Mouse (Mus musculus) ES-E14 (cell line): Measurements from ENCODE around the gene Serpinb1b. TPM values are rescaled to one million over a fixed set of nuclear protein-coding genes. Genes with fewer than 3 reads are reported as not detected.

Source experiments
- DNase-seq: peaks from one replicate; pipeline ENCODE4 v3.0.0-alpha.2; 2013; ENCODE audit warnings: low read depth, low spot score
- H3K27ac ChIP-seq: 2 replicates; pipeline ENCODE4 v1.5.1; 2012; ENCODE audit warnings: low read depth, mild to moderate bottlenecking, low read length, moderate library complexity, mixed read lengths; ENCODE audit not compliant: poor library complexity, insufficient read depth, severe bottlenecking
- H3K36me3 ChIP-seq: 2 replicates; pipeline ENCODE4 v1.6.1; 2012; ENCODE audit warnings: mild to moderate bottlenecking, low read length, moderate library complexity, mixed read lengths; ENCODE audit not compliant: control insufficient read depth, poor library complexity, insufficient read depth, severe bottlenecking
- H3K4me1 ChIP-seq, 2 experiments: fragments of 150-350 bp in 1 of 2; sonication (generic) in 1 of 2; 2 replicates each; pipeline ENCODE4 v1.6.1; 2012; ENCODE audit warnings: low read length in 2 of 2, mild to moderate bottlenecking in 1 of 2, mixed read lengths in 1 of 2; ENCODE audit not compliant: control insufficient read depth in 2 of 2, insufficient read depth in 2 of 2, poor library complexity in 1 of 2
- H3K4me3 ChIP-seq, 2 experiments: fragments of 150-350 bp in 1 of 2; sonication (generic) in 1 of 2; 2 replicates each; pipeline ENCODE4 v1.5.1; 2012; ENCODE audit warnings: low read length in 2 of 2, low read depth in 1 of 2, mild to moderate bottlenecking in 1 of 2, mixed read lengths in 1 of 2; ENCODE audit not compliant: insufficient read depth in 1 of 2, poor library complexity in 1 of 2, severe bottlenecking in 1 of 2
- H3K9ac ChIP-seq: 2 replicates; pipeline ENCODE4 v1.6.1; 2012; ENCODE audit warnings: low read depth, mild to moderate bottlenecking, low read length, mixed read lengths; ENCODE audit not compliant: poor library complexity, insufficient read depth, severe bottlenecking
- H3K9me3 ChIP-seq: fragments of 150-350 bp; sonication (generic); 2 replicates; pipeline ENCODE4 v1.6.1; 2012; ENCODE audit warnings: low read depth, mild to moderate bottlenecking, low read length; ENCODE audit not compliant: control insufficient read depth, insufficient read depth
- CHD2 ChIP-seq: IDR thresholded peaks from 2 replicates; pipeline ENCODE4 v1.6.1; 2014; ENCODE audit warnings: mild to moderate bottlenecking, low read depth, low read length, inconsistent platforms
- HCFC1 ChIP-seq: IDR thresholded peaks from 2 replicates; pipeline ENCODE4 v1.6.1; 2012; ENCODE audit warnings: low read length, inconsistent platforms, borderline replicate concordance; ENCODE audit not compliant: insufficient read depth
- MAFK ChIP-seq: IDR thresholded peaks from 2 replicates; pipeline ENCODE4 v1.6.1; 2014; ENCODE audit warnings: mild to moderate bottlenecking, low read depth, low read length, inconsistent platforms; ENCODE audit not compliant: insufficient read depth
- ZC3H11A ChIP-seq: IDR thresholded peaks from 2 replicates; pipeline ENCODE4 v1.6.1; 2012; ENCODE audit warnings: low read depth, mild to moderate bottlenecking, inconsistent platforms, low read length, borderline replicate concordance
- ZNF384 ChIP-seq: IDR thresholded peaks from 2 replicates; pipeline ENCODE4 v1.6.1; 2012; ENCODE audit warnings: low read depth, low read length, inconsistent platforms
- in situ Hi-C, 2 experiments: fragments of 600-800 bp; cut with MboI; formaldehyde crosslinking; loops; one replicate each; pipeline ENCODE4 v1.15.1; 2025; ENCODE audit warnings: low sequenced_read_pairs in 2 of 2, inconsistent platforms in 1 of 2; ENCODE audit not compliant: unreplicated experiment in 2 of 2
- total RNA-seq: library from RNA; depleted of rRNA; stranded (reverse); fragments of 300-350 nt; gene quantifications from 2 replicates; pipeline ENCODE4 v1.2.3, GENCODE M21; 2012

Gene Serpinb1b
- total RNA-seq, 1 experiment, result 0.22 TPM

- H3K9ac ChIP-seq, result no peak overlapping the region
- in situ Hi-C loops, result no loop called here
- TF ChIP-seq ZC3H11A (no peak), MAFK (no peak), ZNF384 (no peak), HCFC1 (no peak), CHD2 (no peak)
- no peak overlapping the region for H3K4me3 ChIP-seq
- no peaks in the 10 kb centered on the region for H3K9me3 ChIP-seq
- peaks cover 0 to 4% of the 10 kb centered on the region in 2 experiments; a peak in 2 of 4 replicates for H3K4me1 ChIP-seq
- H3K27ac ChIP-seq, result no peak overlapping the region
- no peaks in the 10 kb centered on the region for H3K36me3 ChIP-seq
- no peak for DNase-seq
These were observed 31.1 kb upstream of the Serpinb1b start for GRCm38 (mm10) chr13:33047234-33047633.

- H3K9me3 ChIP-seq, result no peaks in the 10 kb centered on the region
- no peak overlapping the region for H3K4me3 ChIP-seq
- DNase-seq, result no peak
- TF ChIP-seq CHD2, result no peak
- no peak for TF ChIP-seq HCFC1
- TF ChIP-seq MAFK, result no peak
- H3K27ac ChIP-seq, result no peak overlapping the region
- H3K9ac ChIP-seq, result no peak overlapping the region
- H3K36me3 ChIP-seq, result no peaks in the 10 kb centered on the region
- in situ Hi-C loops, result no loop called here
- peaks cover 0 to 4% of the 10 kb centered on the region in 2 experiments; a peak in 2 of 4 replicates for H3K4me1 ChIP-seq
These were observed 30.2 kb upstream of the Serpinb1b start for GRCm38 (mm10) chr13:33048187-33048586.

DNA sequence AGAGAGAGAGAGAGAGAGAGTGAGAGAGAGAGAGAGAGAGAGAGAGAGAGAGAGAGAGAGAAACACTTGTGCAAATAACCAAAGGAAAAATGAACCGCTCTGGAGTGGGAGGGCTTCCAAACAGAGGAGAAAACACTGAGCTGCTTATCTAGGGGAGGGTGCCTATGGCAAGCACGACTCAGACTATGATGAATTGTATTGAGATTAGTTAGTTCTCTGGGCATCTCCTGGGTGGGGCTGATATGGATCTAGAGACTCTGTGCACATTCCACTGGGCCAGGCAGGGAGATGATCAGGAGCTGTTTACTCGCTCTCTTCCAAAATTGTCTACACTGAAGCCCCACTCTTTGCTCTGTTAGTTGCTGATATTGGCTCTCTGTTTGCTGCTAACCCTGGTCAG lies 26.7 kb upstream of the Serpinb1b start:
- H3K4me1 ChIP-seq, result peaks cover 0 to 6% of the 10 kb centered on the region in 2 experiments; a peak in 2 of 4 replicates
- in situ Hi-C loops, result no loop called here
- H3K9ac ChIP-seq, result no peak overlapping the region
- no peaks in the 10 kb centered on the region for H3K36me3 ChIP-seq
- TF ChIP-seq HCFC1, result no peak
- TF ChIP-seq ZC3H11A, result no peak
- TF ChIP-seq MAFK, result no peak
- TF ChIP-seq ZNF384, result no peak
- no peak for TF ChIP-seq CHD2
- no peak overlapping the region for H3K4me3 ChIP-seq
- no peak overlapping the region for H3K27ac ChIP-seq
- no peaks in the 10 kb centered on the region for H3K9me3 ChIP-seq
- no peak for DNase-seq

DNA sequence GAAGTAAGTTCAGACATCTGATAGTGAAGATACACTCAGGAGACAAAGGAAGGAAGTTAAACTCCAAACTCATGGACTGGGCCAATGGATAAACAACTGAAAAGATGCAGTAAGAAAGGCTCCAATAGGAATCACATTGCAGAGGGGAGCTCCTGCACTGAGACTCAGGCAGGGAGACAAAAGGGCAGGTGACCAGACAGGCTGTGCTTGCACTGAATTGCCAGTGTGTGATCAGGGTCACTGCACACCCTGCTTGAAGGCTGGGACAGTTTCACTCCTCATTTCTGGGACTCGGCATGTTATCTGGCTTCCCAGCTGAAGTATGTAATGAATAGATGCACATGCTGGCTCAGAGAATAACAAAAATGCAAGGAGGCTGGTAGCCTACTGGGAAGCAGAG lies 15.3 kb upstream of the Serpinb1b start:
- in situ Hi-C loops, result no loop called here
- Histone ChIP-seq H3K27ac (no peak overlapping the region), H3K4me1 (no peaks in the 10 kb centered on the region), H3K9me3 (no peaks in the 10 kb centered on the region; the same call in 1 of the 2 replicates), H3K4me3 (no peak overlapping the region), H3K36me3 (no peaks in the 10 kb centered on the region; the same call in 1 of the 2 replicates), H3K9ac (no peak overlapping the region)
- TF ChIP-seq ZC3H11A (no peak), CHD2 (no peak), HCFC1 (no peak), ZNF384 (no peak), MAFK (no peak)
- no peak for DNase-seq
